Mouse (Mus musculus): Measurements from ENCODE around the gene Ccdc28a. TPM values are rescaled to one million over a fixed set of nuclear protein-coding genes. Genes with fewer than 3 reads are reported as not detected.

Gene Ccdc28a
- 14.4 TPM for polyA plus RNA-seq (2014; fragmentation: Illumina TruSeq; extraction: RNeasy Lipid Tissue Mini Kit (QIAGEN cat#74804); ENCODE audit: low read depth, low replicate concordance)

DNA sequence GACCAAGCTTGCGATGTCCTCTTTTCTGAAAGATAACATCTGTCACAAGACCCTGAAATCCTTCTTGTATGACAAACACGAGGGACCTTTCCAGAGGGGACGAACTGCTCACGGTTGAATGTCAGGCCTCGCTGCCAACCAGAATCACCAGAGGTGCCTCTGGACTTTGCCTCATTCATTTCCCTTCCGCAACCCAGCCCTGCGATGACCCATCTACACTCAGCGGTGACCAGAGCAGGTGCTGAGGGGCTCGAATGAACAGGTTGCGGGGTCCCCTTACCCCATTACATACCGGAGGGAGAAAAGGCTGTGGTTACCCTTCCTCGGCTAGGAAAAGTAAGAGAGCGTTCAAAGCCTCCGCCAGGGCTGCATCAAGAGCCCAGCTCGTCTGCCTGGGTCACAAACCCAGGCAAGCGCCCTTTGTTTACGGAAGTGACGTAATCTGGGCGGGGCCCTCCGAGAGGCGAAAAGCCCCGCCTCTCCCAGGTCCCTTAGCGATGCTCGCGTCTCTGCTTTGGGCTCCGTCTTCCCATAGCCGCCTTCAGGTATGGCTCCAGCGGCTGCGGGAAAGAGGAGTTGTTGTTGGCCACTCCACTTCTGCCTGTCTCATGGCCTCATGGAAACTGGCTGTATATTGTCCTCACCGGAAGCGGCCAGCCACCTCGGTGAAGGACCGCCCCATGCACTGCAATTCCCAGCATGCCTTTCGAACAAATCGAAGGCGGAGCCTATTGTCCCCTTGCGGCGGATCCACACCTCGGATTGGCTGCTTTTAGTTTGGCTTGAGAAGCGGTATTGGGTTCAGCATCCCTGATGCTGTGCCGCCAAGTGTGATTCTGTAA, at the start of gene Ccdc28a:
Ccdc28a (minus strand) TSS at position 439 of the 842 bp plus-strand sequence.

DNA sequence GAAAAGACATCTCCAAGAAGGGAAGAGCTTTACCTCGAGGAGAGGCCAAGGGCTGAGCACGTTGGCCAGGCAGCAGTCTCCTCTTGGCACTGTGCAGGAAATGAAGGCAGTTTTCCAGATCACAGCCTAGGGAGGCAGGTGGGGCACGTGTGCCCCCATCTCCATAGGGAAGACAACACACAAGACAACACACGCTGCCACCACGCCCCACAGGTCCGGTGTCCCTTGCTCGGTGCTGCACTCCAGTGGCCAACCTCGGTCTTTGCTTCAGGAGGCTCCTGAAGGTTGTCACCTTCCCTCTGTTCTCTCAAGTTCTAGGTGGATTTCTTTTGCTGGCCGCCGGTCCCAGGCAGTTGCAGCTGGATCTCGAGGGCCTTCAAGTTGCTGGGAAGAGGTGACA, 24.1 kb downstream of the Ccdc28a start, which contains the start of gene Ect2l:
Ect2l (minus strand) TSS at position 165 of the 400 bp plus-strand sequence.

Other genes with a start within 250 kb of the Ccdc28a start
- gene Abracl, start 211.7 kb downstream of the Ccdc28a start, polyA plus RNA-seq (2014; fragmentation: Illumina TruSeq; extraction: RNeasy Lipid Tissue Mini Kit (QIAGEN cat#74804); ENCODE audit: low read depth, low replicate concordance): 166 TPM
- 47.1 TPM for gene Reps1, start 179.1 kb downstream of the Ccdc28a start, polyA plus RNA-seq (2014; fragmentation: Illumina TruSeq; extraction: RNeasy Lipid Tissue Mini Kit (QIAGEN cat#74804); ENCODE audit: low read depth, low replicate concordance)
- gene Ect2l, start 24.1 kb downstream of the Ccdc28a start, polyA plus RNA-seq (2014; fragmentation: Illumina TruSeq; extraction: RNeasy Lipid Tissue Mini Kit (QIAGEN cat#74804); ENCODE audit: low read depth, low replicate concordance): 0.94 TPM
- gene Nhsl1, start 84.0 kb upstream of the Ccdc28a start, polyA plus RNA-seq (2014; fragmentation: Illumina TruSeq; extraction: RNeasy Lipid Tissue Mini Kit (QIAGEN cat#74804); ENCODE audit: low read depth, low replicate concordance): 35.9 TPM

All from adipose tissue, adult 10 weeks (tissue).